Mouse (Mus musculus) cerebellum, adult 9-10 months (tissue): ENCODE measurements around the gene Krtap19-1.

Experiments
- DNase-seq: peaks from one replicate; pipeline ENCODE4 v3.0.0; 2022

Gene Krtap19-1

DNA sequence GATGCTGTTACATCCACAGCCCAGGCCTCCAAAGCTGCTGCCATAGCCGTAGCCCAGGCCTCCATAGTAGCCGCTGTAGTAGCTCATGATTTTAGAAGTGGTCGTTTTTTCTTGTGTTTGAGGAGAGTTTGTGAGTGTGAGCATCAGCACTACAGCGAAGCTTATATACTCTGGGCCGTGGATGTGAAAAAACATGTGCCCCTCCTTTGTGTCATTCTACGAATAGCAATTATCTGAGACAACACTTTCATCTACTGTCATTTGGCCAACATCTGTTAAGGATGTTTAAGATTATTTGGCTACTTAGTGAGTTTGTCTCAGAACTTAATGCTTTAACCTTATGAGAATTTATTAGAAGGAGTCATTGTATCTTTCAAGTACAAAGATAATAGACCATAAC is at the start of gene Krtap19-1:
Gene Krtap19-1 (minus strand): TSS at position 101 of the 400 bp plus-strand sequence.
- no peak for DNase-seq

DNA sequence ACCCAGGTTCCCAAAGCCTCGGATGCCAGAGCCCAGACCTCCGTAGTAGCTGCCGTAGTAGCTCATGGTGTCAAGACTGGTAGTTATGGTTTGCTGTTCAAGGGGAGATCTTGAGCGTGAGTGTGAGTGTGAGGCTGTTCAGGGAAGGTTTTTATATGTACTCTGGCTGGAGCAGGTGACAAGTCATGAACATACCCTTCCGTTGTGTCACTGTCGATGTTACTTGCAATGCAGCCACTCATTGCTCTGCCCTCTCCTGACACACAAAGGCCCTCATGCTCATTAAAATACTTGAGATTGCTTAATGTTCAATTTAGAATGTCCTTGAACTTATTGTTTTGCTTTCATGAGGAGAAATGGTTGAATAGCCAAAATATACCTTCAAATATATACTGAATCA is 27.1 kb upstream of the Krtap19-1 start, which contains the start of gene Krtap19-5:
Gene Krtap19-5 (minus strand): TSS at position 101 of the 400 bp plus-strand sequence.
- no peak for DNase-seq

GRCm38 (mm10) chr16:88886870-88887269 is 17.7 kb upstream of the Krtap19-1 start:
- no peak for DNase-seq

- DNase-seq, result no peak
Measured at GRCm38 (mm10) chr16:88884989-88885388, 15.8 kb upstream of the Krtap19-1 start, which contains the start of gene Krtap19-4. Krtap19-4 (minus strand) TSS chr16:88885089.

DNA sequence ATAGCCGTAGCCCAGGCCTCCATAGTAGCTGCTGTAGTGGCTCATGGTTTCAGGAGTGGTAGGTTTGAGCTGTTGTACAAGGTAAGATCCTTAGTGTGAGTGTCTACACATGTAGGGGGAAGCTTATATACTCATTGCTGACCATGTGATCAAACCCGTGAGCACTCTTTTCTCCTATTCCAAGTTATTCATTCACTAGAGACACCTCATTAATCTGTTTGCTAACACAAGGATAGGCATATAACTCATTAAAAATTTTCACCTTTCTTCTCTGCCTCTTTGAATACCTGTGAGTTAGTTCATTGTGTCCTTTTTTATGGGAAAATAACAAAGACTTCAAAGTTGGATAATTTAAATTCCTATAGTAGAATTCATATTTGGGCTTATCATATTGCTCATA is 8.7 kb upstream of the Krtap19-1 start, which contains the start of gene Krtap19-3:
Gene Krtap19-3 (minus strand): TSS at position 101 of the 400 bp plus-strand sequence.
- DNase-seq, result no peak

GRCm38 (mm10) chr16:88874169-88874568 is 5.0 kb upstream of the Krtap19-1 start, which contains the start of gene Krtap19-2:
Krtap19-2 (minus strand) TSS chr16:88874269.
- no peak for DNase-seq

- no peak for DNase-seq
Measured at GRCm38 (mm10) chr16:88864887-88865407, 4.3 kb downstream of the Krtap19-1 start.

GRCm38 (mm10) chr16:88851450-88851849 is 17.8 kb downstream of the Krtap19-1 start:
- peak; percentile 1 for DNase-seq

GRCm38 (mm10) chr16:88848558-88848957 is 20.7 kb downstream of the Krtap19-1 start:
- no peak for DNase-seq

GRCm38 (mm10) chr16:88847363-88847762 is 21.8 kb downstream of the Krtap19-1 start:
- DNase-seq, result no peak

DNA sequence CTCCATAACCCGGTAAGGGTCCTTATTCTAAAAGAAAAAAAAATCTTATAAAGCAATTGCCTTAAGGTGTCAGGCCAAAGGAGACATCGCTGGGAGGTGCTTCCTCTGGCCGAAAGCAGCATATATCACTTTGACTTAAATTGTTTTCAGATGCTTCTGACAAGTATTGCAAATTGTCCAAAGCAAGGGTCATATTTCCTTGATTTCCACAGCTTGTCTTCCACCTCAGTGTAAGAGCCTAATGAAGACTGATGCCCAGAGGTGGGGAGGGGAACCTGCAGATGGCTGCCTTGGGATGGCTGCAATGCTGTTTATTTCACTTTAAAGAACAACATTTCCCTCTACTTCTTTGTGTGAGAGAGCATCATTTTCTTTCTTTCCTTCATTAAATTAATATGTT is 42.2 kb downstream of the Krtap19-1 start:
- no peak for DNase-seq

DNA sequence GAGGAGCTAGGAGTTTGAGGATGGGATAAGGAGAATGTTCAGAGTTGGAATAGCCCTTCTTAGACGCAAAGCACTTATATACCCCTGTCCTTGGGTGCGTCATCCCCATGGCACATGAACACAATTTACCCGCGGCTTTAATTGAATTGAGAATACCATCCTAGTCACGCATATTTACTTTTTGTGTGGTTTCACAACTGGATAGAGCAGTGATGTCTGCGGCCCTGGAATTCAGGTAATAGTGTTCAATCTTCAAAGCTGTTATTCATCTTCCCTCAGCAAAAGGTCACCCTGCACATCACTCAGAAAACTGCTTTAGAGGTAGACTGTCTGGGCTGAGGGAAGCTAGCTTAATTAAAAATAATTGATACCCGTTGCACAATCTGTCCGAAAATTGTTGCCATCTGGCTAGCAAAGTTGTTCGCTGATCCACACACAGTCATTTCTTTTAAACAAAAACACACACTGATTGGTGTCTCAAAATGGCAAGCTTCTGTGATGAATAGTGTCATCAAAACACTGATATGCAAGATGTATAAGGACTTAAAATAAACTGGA is 43.0 kb downstream of the Krtap19-1 start, which contains the start of gene Krtap14:
Gene Krtap14 (minus strand): TSS at position 51 of the 558 bp plus-strand sequence.
- no peak for DNase-seq

- DNase-seq, result peak; percentile 22
Measured at GRCm38 (mm10) chr16:88823736-88824135, 45.5 kb downstream of the Krtap19-1 start.

- no peak for DNase-seq
Measured at GRCm38 (mm10) chr16:88820066-88820465, 49.1 kb downstream of the Krtap19-1 start, which contains the start of gene Krtap15. Krtap15 (plus strand) TSS chr16:88820215.
